Mouse (Mus musculus) limb, embryonic 14.5 days (tissue): Measurements from ENCODE around the gene Cd55. TPM values are rescaled to one million over a fixed set of nuclear protein-coding genes. Genes with fewer than 3 reads are reported as not detected.

Experiments used
- polyA plus RNA-seq, 2 experiments: library from polyadenylated mRNA; depleted of rRNA in 1 of 2; stranded (reverse) in 1 of 2; unstranded in 1 of 2; fragments of >200 nt; fragmentation: Nextera tagmentation in 1 of 2; extraction: Ambion mirVana in 1 of 2; gene quantifications; 2 replicates each; pipeline versions ENCODE4 v1.2.1 to v1.2.3; 2012 to 2014

Cd55 gene
- polyA plus RNA-seq, 2 experiments = 12.8 to 14.6 TPM

Other genes starting within 250 kb of the Cd55 start
- not detected in 2 replicates for gene Cd55b, start 39.7 kb downstream of the Cd55 start, polyA plus RNA-seq (2012; rRNA removed)
- not detected in 2 replicates for gene Cd55b, start 39.7 kb downstream of the Cd55 start, polyA plus RNA-seq (2014; fragmentation: Nextera tagmentation; extraction: Ambion mirVana)
- not detected in 2 replicates for gene Zp3r, start 166.9 kb upstream of the Cd55 start, polyA plus RNA-seq (2012; rRNA removed)
- not detected in 2 replicates for gene Zp3r, start 166.9 kb upstream of the Cd55 start, polyA plus RNA-seq (2014; fragmentation: Nextera tagmentation; extraction: Ambion mirVana)
- 0.03 TPM in 1 of 2 replicates, not detected in the other for gene C4bp, start 198.9 kb upstream of the Cd55 start, polyA plus RNA-seq (2012; rRNA removed)
- gene C4bp, start 198.9 kb upstream of the Cd55 start, polyA plus RNA-seq (2014; fragmentation: Nextera tagmentation; extraction: Ambion mirVana) = not detected in 2 replicates